Mouse (Mus musculus): Measurements from ENCODE around the gene Dgcr6.

Gene Dgcr6

DNA sequence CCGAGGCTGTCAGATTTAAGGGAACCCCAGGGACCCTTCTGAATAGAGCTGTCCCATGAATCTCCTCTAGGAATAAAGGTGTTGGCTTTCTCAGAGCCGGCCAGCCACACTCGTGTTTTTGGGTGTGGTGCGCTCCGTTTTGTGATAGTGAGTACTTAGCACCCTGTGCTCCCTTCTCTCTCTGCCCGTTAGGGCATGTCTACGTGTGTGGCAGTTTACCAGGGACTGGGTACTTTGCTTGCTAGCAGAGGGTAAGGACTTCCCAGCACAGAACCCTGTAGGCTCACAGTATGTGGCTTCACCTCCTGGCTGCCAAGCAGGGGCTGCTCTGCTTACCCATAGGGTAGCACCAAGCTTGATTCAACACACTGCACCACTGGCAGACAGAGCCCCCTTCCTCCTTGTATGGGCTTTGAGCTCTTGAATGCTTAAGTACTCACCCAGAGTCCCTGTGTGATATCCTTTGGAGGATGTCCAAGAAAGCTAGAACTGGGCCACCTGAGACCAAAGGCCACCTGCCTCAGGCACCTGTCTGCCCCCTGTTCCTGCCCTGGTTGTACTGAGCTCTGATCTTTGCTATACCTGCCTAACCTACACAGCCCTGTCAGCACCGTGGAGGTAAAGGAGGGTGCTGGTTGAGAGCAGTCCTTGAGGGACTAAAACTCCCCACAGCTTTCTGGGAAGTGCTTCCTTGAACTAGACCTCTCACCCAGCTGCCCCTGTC is 16.2 kb downstream of the Dgcr6 start:
- no peak for DNase-seq (ENCODE audit: extremely low read depth, low read depth, low spot score)

DNA sequence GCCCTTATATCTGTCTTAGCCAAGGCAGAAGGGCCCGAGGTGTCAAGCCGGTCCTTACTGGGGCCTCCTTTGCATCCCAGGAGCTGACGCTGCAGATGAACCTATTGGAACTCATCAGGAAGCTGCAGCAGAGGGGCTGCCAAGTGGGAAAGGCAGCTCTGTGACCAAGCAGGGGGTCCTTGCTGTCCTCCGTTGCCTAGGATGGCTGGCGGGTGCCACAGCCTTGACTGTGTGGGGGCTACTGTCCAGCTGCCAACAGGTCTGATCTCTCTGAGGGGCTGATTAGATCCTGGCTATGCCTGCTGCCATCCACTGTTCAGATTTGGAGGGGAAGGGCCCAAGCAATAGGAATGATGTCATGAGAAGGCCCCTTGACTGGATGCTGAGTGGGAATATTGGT is 18.1 kb downstream of the Dgcr6 start:
- no peak for DNase-seq (ENCODE audit: extremely low read depth, low read depth, low spot score)

DNA sequence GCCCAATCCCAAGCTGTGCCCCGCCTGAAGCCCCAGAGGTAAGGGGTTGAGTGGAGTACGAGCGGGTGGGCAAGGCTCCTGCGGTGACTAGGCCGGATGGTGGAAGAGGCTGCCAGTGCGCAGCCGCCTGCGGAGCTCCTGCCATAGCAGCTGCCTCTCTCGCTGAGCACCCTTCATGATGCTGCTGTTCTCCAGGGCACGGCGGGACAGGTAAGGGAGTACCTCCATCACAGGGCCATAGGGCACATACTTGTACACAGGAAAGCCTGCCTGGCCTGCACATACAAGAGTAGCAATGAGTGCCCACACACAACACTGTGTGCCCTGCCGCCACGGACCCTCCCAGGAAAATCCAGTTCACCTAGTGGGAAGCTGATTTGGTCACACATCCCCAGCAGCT is 19.4 kb downstream of the Dgcr6 start:
- DNase-seq (ENCODE audit: extremely low read depth, low read depth, low spot score): no peak

DNA sequence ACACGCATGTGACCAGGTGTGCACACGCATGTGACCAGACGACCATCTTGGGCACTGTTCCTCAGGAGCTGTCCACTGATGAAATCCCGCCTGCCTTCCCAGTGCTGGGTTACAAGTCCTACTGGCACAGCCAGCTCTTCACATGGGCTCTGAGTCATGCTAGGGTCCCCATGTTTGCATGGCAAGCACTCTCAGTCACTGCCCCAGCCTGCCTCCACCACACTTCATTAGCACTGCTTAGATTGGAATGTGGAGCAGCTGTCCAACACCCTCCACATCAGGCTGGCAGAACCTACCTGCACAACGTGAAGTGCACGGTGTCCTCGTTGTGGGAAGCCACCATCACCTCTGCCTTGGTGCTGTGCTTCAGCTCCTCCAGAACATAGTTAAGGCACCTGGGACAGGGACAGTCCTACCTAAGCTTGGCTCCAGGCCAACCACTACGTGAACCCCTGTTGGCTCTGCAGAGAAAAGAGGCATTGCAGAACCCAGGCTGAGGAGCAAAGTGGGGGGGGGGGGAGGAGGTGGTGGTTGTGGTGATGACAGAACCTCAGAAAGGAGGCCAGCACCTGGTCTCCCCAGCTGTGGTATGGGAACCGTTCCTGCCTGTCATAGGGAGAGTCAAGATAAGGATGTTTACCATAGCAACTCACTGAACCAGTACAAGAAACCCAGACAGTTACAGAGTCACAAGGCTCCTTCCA is 20.8 kb downstream of the Dgcr6 start:
- no peak for DNase-seq (ENCODE audit: extremely low read depth, low read depth, low spot score)

DNA sequence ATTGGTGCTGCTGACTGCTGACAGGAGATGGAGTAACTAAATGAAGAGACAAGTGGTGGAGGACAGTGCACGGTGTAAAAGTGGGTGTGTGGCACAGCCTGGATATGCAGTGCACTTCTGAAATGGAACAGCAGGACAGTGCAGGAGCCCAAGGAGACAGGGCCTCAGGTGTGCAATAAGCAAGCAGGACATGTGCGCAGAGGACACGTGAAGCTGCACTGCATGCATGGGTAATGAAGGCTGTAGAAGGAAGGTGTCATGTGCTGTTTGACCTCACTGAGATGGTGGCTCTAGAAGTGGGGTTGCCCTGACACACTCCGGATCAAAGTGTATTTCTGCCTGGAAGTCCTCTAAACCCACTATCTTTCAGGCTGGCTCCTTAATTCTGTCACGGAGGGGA is 22.0 kb downstream of the Dgcr6 start:
- DNase-seq (ENCODE audit: extremely low read depth, low read depth, low spot score): no peak

DNA sequence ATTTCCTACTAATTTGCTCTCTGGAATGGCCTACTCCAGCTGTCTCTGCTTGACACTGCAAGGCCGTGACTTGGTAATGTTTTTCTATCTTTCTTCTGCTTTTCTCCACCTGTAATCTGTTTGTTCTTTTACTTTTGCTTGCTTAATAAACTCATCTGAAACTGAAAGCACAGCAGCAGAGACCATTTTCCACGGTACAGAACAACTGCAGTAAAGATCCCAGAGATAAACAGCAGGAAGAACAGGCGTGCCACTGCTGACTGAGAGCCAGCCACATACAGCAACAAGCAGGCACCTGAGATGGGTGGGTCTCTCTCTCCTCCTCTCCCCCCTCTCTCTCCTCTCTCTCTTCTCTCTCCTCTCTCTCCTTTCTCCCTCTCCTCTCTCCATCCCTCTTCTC is 22.5 kb downstream of the Dgcr6 start:
- DNase-seq (ENCODE audit: extremely low read depth, low read depth, low spot score): no peak

DNA sequence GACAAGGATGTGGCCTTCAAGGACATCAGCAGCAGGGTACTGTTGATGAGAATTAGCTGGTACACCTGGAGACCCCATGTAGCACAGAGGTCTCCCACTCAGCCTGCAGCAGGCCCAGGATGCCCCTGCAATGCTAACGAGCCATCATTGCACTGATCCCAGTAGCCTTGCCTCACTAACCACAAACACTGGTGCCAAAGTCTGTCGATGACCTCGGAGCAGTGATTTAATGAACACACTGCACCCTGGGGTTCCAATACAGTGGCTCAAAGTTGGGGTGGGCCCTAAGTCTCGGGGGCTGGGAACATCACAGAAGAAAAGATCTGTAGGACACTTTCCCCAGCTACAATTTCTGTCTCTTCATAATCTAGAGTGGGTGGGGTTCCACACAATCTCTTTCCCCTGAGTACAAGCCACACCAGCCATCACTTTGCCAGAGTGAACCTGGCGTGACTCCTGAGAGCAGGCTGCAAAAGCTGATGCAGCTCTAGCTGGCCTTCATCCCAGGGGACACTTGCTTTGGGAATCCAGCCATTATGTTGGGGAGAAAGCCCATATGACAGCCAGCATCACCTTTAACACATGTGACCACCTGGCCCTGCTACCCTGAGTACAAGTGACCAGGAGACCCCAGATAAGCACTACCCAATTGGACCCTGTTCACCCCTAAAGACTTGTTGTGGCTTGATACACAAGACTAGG is 25.8 kb downstream of the Dgcr6 start:
- DNase-seq (ENCODE audit: extremely low read depth, low read depth, low spot score): no peak

DNA sequence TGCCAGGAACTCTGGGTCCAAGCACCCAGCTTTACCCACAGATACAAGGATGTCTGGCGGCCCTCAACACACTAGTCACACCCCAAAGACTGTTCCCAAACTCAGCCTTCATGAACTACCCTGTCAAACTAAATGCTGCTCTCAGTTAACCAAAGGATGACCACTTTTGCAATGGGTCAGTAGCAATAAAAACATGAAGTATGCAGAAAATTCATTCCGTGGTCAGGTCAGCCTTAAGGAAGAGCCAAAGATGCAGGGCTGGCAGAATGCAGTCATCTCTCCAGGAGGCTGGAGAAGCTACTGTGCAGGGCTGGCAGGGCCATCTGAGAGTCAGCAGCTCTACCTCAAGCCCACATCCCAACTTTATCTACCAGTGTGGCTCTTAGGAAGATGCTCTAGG is 26.6 kb downstream of the Dgcr6 start:
- DNase-seq (ENCODE audit: extremely low read depth, low read depth, low spot score): no peak

DNA sequence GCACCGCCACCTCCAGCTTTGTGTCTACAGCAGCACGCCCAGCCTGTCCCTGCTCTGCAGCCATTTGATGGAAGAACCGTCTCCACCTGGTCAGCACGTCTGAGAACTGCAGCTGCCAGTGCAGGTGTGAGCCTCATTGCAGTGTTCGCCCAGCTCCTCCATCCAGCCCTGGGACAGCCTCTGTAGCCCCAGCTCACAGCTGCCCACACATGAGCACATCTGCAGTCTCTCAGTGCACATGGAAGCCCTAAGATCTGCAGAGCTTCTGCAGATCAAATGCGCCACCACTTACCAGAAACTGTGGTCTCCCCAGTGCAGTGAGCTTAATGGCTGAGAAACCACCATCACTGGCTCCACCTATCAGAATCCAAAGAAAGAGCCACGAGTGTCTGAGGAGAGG is 27.5 kb downstream of the Dgcr6 start:
- no peak for DNase-seq (ENCODE audit: extremely low read depth, low read depth, low spot score)

DNA sequence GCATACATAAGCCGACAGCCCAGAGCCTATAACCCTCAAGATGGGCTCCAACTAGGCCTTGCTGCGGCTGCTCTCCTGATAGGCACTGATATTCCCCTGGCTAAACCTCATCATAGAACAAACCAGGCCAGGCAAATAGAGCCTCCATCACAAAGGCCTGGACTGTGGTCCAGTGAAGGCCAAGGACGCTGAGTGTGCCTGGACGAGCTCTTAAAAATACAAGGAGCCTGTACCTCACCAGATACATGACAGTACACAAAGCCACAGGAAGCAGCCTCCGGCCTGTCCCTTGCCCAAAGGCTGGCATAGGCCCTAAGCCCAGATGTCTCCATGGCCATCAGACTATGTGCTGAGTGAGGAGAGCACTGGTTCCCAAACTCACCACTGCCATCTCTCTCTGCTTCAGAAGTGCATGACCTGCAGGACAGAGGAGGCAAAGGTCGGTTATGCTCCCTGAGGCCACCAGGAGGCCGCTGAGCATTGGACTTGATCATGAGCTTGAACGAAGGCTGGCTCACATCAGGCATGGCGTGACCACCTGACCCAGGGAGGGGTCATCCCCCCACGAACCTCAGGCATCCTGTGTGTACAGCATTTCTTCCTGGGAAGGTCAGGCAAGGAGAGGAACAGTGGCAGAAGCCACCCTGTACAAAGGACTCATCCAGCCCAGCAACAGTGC is 28.6 kb downstream of the Dgcr6 start:
- no peak for DNase-seq (ENCODE audit: extremely low read depth, low read depth, low spot score)

DNA sequence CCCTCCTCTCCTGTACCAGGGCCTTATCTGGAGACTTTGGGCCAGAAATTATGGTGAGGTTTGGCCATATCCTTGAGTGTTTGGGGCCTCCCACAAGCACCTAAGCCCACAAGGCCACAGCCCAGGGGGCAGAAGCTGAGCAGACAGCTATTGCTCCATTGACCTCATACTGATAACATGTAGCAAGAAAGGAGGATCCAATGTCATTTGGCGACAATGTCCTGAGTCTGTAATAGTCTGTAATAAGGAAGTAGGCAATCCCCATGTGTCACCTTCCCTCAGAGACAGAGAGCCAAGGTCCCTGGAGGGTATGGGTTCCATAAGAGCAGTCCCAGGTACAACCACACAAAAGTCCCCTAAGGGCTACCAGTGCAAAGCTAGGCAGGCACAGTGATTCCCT is 29.6 kb downstream of the Dgcr6 start:
- no peak for DNase-seq (ENCODE audit: extremely low read depth, low read depth, low spot score)

DNA sequence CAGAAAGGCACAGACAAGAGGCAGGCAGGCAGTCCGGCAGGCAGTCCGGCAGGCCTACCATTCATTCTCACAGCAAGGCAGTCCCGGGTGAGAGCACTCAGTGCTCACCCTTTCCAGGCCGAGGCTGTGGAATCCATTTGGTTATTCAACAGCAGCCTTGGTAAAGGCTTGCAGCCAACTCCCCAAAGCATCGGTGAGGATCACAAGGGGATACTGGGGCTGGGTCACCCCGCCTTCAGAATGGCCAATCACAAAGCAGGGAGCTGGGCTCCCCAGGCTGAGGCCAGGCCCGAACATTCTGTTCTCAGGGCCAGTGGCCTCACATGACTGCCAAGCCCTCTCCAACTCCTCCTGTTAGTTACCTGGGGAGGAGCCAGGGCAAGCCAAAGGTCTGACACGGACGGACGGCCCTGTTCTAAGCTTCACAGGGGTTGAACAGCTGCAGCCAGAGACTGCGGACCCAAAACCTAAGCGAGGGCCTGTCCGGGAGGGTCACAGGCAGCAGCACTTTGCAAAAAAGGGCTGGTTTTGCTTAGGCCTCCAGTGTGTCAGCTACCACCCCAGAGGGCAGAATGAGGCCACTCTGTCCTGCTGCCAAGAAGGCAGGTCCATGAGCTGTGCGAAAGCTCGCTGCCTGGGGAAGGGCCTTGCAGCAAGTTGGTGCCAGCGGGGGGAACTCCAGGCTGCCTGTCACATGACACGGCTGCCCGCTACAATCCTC is 30.7 kb downstream of the Dgcr6 start:
- no peak for DNase-seq (ENCODE audit: extremely low read depth, low read depth, low spot score)

DNA sequence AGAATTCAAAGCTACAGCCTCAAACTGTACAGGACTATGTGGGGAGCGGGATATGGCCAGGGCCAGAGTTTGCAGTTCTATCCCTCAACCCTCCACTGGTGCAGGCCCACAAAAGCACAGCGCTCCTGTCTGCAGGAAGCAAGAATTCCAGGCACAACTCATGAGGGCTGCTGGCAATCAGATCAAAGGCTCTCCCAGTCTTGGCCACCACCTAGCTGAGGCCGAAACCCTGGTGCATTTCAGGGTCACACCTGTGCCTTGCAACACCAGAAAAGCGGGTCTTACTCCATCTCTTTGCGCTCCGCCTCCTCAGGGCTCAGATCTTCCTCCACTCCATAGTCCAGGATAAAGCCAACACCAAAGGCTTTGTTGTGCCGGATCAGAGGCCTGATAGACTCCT is 31.6 kb downstream of the Dgcr6 start:
- DNase-seq (ENCODE audit: extremely low read depth, low read depth, low spot score): peak; percentile 75

DNA sequence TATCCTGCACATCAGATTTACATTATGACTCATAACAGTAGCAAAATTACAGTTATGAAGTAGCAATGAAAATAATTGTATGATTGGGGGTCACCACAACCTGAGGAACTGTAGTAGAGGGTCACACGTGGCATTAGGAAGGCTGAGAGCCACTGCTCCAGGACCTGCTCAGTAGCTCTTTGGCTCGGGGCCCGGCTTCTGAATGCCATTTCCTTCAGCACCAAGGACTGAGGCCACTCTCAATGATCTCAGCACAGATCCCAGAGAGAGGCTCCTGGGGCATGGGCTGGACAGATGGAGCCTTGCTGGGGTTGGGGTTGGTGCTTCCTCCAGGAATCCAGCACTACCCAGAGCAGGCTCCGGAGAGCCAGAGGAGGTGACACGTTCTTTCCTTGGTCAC is 34.4 kb downstream of the Dgcr6 start:
- DNase-seq (ENCODE audit: extremely low read depth, low read depth, low spot score): no peak

DNA sequence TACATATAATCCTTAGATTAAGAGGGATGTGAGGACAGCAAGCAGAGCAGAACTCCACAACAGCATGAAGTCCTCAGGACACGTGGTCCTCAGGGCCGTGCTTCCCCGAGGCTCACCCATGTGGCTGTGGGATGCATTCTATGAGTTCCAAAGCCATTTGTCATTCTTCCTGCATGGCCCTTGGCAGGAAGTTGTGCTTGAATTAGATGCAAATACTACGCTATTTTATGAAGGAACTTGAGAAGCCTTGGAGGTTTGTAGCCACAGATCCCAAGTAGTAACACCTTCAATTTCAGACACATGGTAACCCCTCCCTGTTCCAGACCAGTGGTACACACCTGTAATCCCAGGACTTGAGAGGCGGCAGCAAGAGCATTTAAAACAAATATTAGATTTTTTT is 43.7 kb downstream of the Dgcr6 start:
- no peak for DNase-seq (ENCODE audit: extremely low read depth, low read depth, low spot score)

DNA sequence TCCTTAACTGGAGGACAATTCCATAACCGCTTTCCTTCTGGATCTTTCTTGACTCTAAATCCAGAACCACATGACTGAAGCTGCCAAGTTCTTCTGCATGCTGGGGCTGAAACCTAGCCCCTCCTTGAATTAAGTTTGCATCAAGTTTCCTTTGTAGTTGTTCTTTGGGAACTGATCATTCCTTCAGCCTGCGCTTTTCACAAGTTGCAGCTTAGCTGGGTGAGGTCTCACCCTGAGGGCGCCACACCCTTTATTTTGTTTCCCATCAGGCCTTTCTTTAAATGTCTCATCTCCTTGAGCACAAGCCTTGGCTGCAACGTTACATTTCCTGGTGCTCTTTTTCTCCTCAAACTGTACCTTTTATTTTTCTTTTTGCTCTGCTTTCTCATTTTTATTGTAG is 50.2 kb downstream of the Dgcr6 start:
- no peak for DNase-seq (ENCODE audit: extremely low read depth, low read depth, low spot score)

DNA sequence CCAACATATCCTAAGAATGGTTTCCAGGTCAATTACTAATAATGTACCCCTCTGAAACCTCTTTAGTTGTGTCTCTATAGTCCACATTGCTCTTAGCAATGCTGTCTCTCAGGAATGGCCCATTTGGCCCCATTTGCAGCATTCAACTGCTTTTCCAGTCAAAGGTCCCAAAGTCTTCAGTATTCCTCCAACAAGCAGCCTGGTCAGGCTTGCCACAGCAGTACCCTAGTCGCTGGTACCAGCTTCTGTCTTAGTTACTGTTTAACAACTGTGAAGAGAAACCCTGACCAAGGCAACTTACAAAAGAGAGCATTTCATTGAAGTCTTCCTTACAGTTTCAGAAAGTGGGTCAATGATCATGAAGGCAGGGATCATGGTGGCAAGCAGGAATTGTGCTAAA is 50.7 kb downstream of the Dgcr6 start:
- DNase-seq (ENCODE audit: extremely low read depth, low read depth, low spot score): no peak

DNA sequence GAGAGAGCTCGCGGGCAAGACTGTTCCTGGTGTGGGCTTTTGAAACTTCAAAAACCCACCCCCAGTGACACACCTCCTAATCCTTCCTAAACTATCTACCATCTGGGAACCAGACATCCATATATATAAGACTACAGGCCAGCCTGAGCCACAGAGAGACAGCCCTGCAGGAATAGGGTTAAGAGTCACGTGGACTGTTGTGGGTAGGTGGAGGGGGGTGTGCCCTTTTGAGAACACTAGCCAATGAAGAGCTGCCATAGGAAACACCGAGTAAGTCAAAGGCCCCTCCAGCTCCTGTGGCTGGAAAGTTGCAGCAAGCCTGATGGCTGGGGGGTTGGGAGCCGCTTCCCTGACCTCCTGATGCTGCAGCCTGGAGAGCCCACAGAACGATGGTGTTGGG is 51.1 kb downstream of the Dgcr6 start:
- DNase-seq (ENCODE audit: extremely low read depth, low read depth, low spot score): no peak

DNA sequence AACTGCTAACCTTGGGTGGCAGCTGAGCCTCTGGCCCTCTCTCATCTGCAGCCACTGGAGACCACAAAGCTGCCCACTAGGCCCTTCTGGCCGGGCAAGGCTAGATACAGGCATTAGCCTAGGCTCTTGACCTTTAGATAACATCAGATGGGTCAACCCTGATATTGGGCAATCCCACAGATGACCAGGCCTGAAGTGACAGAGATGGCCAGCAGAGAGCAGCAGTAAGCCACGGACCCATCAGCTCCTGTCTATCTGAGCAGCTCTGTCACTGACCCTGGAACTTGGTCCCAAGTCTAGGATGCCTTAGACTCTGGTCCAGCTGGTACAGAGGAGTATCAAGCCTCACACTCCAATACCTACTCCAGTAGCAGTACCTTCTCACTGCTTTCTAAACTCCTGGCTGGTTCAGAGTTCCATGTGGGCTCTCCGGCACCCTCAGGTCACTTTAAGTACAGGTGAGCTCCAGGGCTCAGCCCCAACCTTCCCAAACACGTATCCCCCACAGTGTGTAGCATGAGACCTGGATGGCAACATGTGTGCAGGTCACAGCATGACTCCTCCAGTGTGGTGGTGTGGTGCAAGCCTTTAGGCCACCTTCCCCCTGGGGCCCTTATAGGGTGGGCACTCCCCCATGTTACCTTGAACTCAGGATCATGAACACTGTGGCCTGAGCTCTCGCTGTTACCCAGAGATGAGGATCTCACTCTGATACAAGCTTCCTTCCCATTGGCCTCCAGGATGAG is 55.7 kb downstream of the Dgcr6 start:
- DNase-seq (ENCODE audit: extremely low read depth, low read depth, low spot score): no peak

DNA sequence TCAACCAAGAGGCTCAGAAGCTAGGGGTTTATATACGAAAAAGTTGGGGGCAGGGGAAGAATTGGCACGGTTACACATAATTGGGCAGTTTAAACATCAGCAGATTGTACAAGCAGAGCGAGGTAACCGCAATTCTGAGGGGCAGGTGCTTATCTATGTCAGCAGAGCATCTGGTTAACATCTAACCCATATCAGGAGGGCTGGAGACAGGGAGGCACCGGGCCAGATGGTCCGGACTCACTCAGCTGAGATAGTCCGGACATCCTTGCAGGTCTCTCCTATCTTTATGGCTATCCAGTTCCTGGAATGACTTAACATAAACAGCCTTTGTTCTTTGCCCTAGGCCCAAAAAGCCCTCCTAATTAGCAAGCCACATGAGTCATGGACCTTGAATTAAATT is 58.4 kb downstream of the Dgcr6 start:
- DNase-seq (ENCODE audit: extremely low read depth, low read depth, low spot score): no peak

Measured in fat pad, adult 2 months (tissue).